Mouse (Mus musculus) myocyte (in vitro differentiated cells): ENCODE data around the gene Pole.

Experiments
- MAX ChIP-seq: IDR thresholded peaks from one replicate; pipeline ENCODE4 v1.6.1; 2011; ENCODE audit warnings: low read depth, mild to moderate bottlenecking, control low read depth
- TCF12 ChIP-seq: IDR thresholded peaks from one replicate; pipeline ENCODE4 v1.6.1; 2011; ENCODE audit warnings: mild to moderate bottlenecking, control low read depth; ENCODE audit not compliant: poor library complexity, insufficient read depth, severe bottlenecking
- USF1 ChIP-seq: IDR thresholded peaks from one replicate; pipeline ENCODE4 v1.6.1; 2011; ENCODE audit warnings: low read depth, mild to moderate bottlenecking, control low read depth, moderate library complexity

DNA sequence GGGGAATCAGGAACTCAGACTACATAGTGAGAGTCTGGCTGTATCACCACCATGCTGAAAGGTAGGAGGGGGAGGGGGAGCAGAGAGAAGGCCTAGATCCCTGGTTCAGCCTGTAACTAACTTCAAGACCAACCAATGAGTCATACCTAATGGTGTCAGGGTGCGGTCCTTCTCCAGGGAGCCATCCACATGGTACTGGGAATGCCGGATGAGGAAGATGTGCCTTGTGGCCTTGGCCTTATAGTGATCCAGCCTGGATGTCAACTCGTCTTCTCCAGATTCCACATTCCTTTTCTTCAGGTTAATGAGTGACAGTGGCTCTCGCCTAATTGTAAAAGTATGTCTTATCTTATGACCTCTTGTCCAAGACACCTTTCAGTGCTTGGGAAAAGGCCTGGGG lies 19.2 kb upstream of the Pole start:
- TF ChIP-seq USF1, result no peak
- TF ChIP-seq TCF12, result no peak
- TF ChIP-seq MAX, result no peak
